Mouse (Mus musculus): ENCODE results near the gene Frmpd3. TPM values are rescaled to one million over a fixed set of nuclear protein-coding genes. Genes with fewer than 3 reads are reported as not detected.
"Not testable (repeated sequence)": the region's sequence is repeated elsewhere in the genome, so short reads cannot be mapped to it uniquely, and the experiment has no call there.

The Frmpd3 gene
- 1.1 and 1.5 TPM in 2 replicates for polyA plus RNA-seq (2011; ENCODE audit: insufficient read depth, insufficient read length, low read depth, missing spikeins)

DNA sequence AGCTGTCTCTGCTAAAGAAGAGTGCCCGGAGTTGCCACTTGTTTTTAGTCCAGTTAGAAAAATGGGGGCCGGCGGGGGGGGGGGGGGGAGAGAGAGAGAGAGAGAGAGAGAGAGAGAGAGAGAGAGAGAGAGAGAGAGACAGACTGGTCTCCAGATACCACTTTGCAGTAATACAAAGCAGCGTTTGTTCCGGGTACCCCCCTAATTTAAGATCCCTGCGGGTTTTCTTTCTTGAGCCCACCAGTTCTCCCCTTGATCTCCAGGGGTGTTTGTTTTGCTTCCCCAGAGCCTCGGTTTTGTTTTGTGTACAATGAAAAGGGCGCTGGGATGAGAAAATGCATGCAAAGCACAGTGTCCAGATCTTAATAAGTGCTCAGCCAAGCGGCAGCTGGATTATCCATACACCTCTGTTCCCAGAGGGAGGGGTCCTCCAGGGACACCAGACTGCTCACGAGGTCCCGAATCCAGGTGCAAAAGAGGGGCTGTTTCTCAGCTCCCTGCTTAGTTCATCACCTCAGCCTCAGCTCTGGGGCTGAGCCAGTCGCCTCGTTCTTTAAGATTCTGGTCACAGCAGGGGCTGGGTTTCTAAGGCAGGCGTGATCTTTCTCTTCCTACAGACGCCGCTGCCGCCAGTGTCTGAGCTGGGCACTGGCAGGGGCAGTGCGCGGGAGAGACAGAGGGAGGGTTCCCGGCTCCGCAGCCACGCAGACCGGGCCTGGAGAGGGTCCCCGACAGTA, at the start of gene Frmpd3:
Gene Frmpd3 (plus strand): TSS at position 608 of the 737 bp plus-strand sequence.
- H3K9me3 ChIP-seq (replicated peaks; ENCODE audit: control insufficient read depth, insufficient read depth, low read length, poor library complexity, severe bottlenecking): no peaks in the 10 kb centered on the region
- no peak within 1 kb of the TSS for H3K27ac ChIP-seq (ENCODE audit: insufficient read depth, low read length)
- no peak within 1 kb of the TSS; the same call in 1 of the 2 replicates for H3K9ac ChIP-seq (ENCODE audit: low read depth, poor library complexity, severe bottlenecking)
- TF ChIP-seq POLR2A (IDR thresholded peaks at IDR 0.05; ENCODE audit: insufficient read depth, low read length): no peak
- no peak for TF ChIP-seq CTCF (IDR thresholded peaks at IDR 0.05; ENCODE audit: low read depth, low read length)
- TF ChIP-seq EP300 (IDR thresholded peaks at IDR 0.05; ENCODE audit: insufficient read depth, low read depth, low read length): no peak
- H3K27me3 ChIP-seq (ENCODE audit: control insufficient read depth, insufficient read depth, low read length, poor library complexity, severe bottlenecking): peaks cover 2% of the 10 kb centered on the region; the same call in 1 of the 2 replicates
- peak within 1 kb of the TSS; percentile 60 for H3K4me3 ChIP-seq (ENCODE audit: low read depth, low read length)
- H3K36me3 ChIP-seq (ENCODE audit: control insufficient read depth, insufficient read depth, low read length, poor library complexity, severe bottlenecking): no peaks in the 10 kb centered on the region
- no peaks in the 10 kb centered on the region for H3K4me1 ChIP-seq (ENCODE audit: control insufficient read depth, insufficient read depth, low read length)

DNA sequence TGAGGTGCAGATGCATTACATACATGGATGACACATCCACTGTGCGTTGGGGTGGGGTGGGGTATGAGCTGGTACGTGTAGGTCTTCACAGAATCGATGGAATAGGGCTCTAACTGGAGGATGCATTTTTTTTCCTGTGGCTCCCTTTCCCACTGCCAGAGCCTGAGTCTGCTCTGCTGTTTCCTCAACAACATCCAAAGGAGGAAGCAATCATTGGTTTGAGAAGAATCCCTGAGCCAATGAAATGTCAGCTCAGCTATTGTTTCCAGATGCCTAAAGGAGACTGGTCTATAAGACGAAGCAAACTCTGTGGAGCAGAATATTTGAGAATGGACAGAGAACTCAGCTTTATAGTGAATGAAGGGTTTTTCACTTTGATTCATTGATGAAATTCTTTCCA, 38.3 kb upstream of the Frmpd3 start:
- Histone ChIP-seq H3K27ac (ENCODE audit: insufficient read depth, low read length) (no peak overlapping the region), H3K36me3 (ENCODE audit: control insufficient read depth, insufficient read depth, low read length, poor library complexity, severe bottlenecking) (no peaks in the 10 kb centered on the region), H3K9ac (ENCODE audit: low read depth, poor library complexity, severe bottlenecking) (no peak overlapping the region), H3K9me3 (replicated peaks; ENCODE audit: control insufficient read depth, insufficient read depth, low read length, poor library complexity, severe bottlenecking) (no peaks in the 10 kb centered on the region), H3K27me3 (ENCODE audit: control insufficient read depth, insufficient read depth, low read length, poor library complexity, severe bottlenecking) (no peaks in the 10 kb centered on the region), H3K4me3 (ENCODE audit: low read depth, low read length) (no peak overlapping the region), H3K4me1 (ENCODE audit: control insufficient read depth, insufficient read depth, low read length) (no peaks in the 10 kb centered on the region)
- TF ChIP-seq CTCF (IDR thresholded peaks at IDR 0.05; ENCODE audit: low read depth, low read length) (no peak), EP300 (IDR thresholded peaks at IDR 0.05; ENCODE audit: insufficient read depth, low read depth, low read length) (no peak), POLR2A (IDR thresholded peaks at IDR 0.05; ENCODE audit: insufficient read depth, low read length) (no peak)

DNA sequence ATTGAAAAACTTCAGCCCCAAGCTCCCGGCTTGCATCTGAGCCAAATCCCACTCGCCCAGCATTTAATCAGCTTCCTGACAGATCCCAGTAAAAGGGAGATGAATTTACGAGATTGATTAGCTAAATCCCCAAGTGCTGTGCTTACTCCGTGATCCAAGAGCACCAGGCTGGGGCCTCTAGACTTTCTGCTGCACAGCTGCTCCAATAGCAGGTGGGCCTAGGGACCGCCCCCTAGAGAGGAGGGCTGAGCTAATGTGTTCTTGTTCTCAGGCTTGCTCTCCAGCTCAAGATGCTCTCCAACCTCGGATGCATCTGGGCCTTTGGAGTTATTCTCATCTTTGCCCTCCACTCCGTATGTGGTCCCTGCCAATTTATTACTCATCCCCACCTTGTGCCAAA, 36.4 kb upstream of the Frmpd3 start:
- Histone ChIP-seq H3K27ac (ENCODE audit: insufficient read depth, low read length) (no peak overlapping the region), H3K4me3 (ENCODE audit: low read depth, low read length) (no peak overlapping the region), H3K9ac (ENCODE audit: low read depth, poor library complexity, severe bottlenecking) (no peak overlapping the region), H3K36me3 (ENCODE audit: control insufficient read depth, insufficient read depth, low read length, poor library complexity, severe bottlenecking) (no peaks in the 10 kb centered on the region), H3K9me3 (replicated peaks; ENCODE audit: control insufficient read depth, insufficient read depth, low read length, poor library complexity, severe bottlenecking) (no peaks in the 10 kb centered on the region), H3K27me3 (ENCODE audit: control insufficient read depth, insufficient read depth, low read length, poor library complexity, severe bottlenecking) (no peaks in the 10 kb centered on the region), H3K4me1 (ENCODE audit: control insufficient read depth, insufficient read depth, low read length) (no peaks in the 10 kb centered on the region)
- TF ChIP-seq EP300 (IDR thresholded peaks at IDR 0.05; ENCODE audit: insufficient read depth, low read depth, low read length) (no peak), POLR2A (IDR thresholded peaks at IDR 0.05; ENCODE audit: insufficient read depth, low read length) (no peak), CTCF (IDR thresholded peaks at IDR 0.05; ENCODE audit: low read depth, low read length) (no peak)

DNA sequence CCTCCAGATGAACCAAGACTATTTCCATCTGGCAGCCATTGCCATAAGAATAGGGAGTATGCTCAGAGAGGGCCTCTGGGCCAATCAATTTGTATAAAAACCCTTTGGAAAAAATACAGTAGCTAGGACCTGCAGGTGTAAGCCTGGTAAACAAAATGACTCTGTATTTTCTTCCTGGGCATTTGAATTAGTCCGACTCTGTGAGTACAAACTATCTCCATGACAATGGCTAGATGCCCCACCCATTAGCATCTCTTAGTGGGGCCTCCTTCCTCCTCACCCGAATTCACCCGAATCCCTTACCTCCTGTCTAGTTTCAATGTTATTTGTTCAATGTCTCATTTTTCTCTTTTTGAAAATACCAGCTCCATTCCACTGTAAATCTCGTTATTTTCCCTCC, 24.1 kb upstream of the Frmpd3 start:
- Histone ChIP-seq H3K9ac (ENCODE audit: low read depth, poor library complexity, severe bottlenecking) (no peak overlapping the region), H3K27me3 (ENCODE audit: control insufficient read depth, insufficient read depth, low read length, poor library complexity, severe bottlenecking) (no peaks in the 10 kb centered on the region), H3K36me3 (ENCODE audit: control insufficient read depth, insufficient read depth, low read length, poor library complexity, severe bottlenecking) (no peaks in the 10 kb centered on the region), H3K9me3 (replicated peaks; ENCODE audit: control insufficient read depth, insufficient read depth, low read length, poor library complexity, severe bottlenecking) (no peaks in the 10 kb centered on the region), H3K4me1 (ENCODE audit: control insufficient read depth, insufficient read depth, low read length) (peaks cover 1% of the 10 kb centered on the region), H3K27ac (ENCODE audit: insufficient read depth, low read length) (peak overlapping the region; percentile 69), H3K4me3 (ENCODE audit: low read depth, low read length) (no peak overlapping the region)
- TF ChIP-seq POLR2A (IDR thresholded peaks at IDR 0.05; ENCODE audit: insufficient read depth, low read length): no peak

DNA sequence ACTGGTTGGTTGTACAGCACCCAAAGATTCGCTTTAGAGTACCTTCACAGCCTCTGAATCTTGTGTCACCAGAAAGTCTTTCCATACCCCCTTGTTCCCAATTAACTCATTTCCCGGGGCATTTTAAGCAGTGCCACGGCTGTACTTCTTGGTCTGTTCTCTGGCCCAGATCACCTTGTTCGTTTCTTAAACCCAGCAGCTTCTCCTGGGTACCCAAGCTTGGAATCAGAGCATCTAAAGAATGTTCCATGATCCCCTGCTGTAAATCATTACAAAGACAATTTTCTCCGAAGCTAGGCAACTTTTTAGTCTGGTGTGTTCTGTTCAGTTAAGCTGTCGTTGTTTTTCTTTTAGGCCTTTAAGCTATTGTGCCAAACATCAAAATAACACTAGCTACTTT, 22.9 kb upstream of the Frmpd3 start:
- no peak overlapping the region for H3K4me3 ChIP-seq (ENCODE audit: low read depth, low read length)
- peaks cover 1% of the 10 kb centered on the region for H3K4me1 ChIP-seq (ENCODE audit: control insufficient read depth, insufficient read depth, low read length)
- H3K9me3 ChIP-seq (replicated peaks; ENCODE audit: control insufficient read depth, insufficient read depth, low read length, poor library complexity, severe bottlenecking): no peaks in the 10 kb centered on the region
- no peak overlapping the region for H3K27ac ChIP-seq (ENCODE audit: insufficient read depth, low read length)
- TF ChIP-seq CTCF (IDR thresholded peaks at IDR 0.05; ENCODE audit: low read depth, low read length) (no peak), EP300 (IDR thresholded peaks at IDR 0.05; ENCODE audit: insufficient read depth, low read depth, low read length) (no peak), POLR2A (IDR thresholded peaks at IDR 0.05; ENCODE audit: insufficient read depth, low read length) (no peak)
- no peaks in the 10 kb centered on the region for H3K27me3 ChIP-seq (ENCODE audit: control insufficient read depth, insufficient read depth, low read length, poor library complexity, severe bottlenecking)
- no peaks in the 10 kb centered on the region for H3K36me3 ChIP-seq (ENCODE audit: control insufficient read depth, insufficient read depth, low read length, poor library complexity, severe bottlenecking)
- no peak overlapping the region for H3K9ac ChIP-seq (ENCODE audit: low read depth, poor library complexity, severe bottlenecking)

DNA sequence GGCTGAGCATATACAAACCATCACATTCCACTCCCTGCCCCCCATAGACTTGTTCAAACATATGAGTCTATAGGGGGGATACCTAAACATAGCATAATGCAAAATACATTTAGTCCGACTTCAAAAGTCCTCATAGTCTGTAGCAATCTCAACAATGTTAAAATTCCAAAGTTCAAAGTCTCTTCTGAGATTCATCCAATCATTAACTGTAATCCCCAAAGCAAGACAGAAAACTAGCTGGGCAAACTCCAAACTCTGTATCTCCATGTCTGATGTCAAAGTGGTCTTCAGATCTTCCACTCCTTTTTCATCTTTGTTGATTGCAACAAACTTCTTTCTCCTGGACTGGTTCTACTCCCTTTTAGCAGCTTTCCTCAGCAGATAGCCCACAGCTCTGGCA, 21.4 kb upstream of the Frmpd3 start:
- H3K4me1 ChIP-seq (ENCODE audit: control insufficient read depth, insufficient read depth, low read length); H3K9me3 ChIP-seq (replicated peaks; ENCODE audit: control insufficient read depth, insufficient read depth, low read length, poor library complexity, severe bottlenecking); H3K9ac ChIP-seq (ENCODE audit: low read depth, poor library complexity, severe bottlenecking); H3K4me3 ChIP-seq (ENCODE audit: low read depth, low read length); H3K27me3 ChIP-seq (ENCODE audit: control insufficient read depth, insufficient read depth, low read length, poor library complexity, severe bottlenecking); H3K36me3 ChIP-seq (ENCODE audit: control insufficient read depth, insufficient read depth, low read length, poor library complexity, severe bottlenecking); H3K27ac ChIP-seq (ENCODE audit: insufficient read depth, low read length): not testable (repeated sequence)

Data from ES-Bruce4 (cell line).